Mouse (Mus musculus) liver, embryonic 12.5 days (tissue): Measurements from ENCODE around the gene Ccnd1. TPM values are rescaled to one million over a fixed set of nuclear protein-coding genes. Genes with fewer than 3 reads are reported as not detected.
"Not testable (repeated sequence)": the region's sequence is repeated elsewhere in the genome, so short reads cannot be mapped to it uniquely, and the experiment has no call there.

ENCODE experiments used
- ATAC-seq: fragments of 200-750 bp; cut with Nextera tagmentation; 2 replicates; pipeline ENCODE4 v1.8.0; 2017; ENCODE audit warnings: moderate number of reproducible peaks, mild to moderate bottlenecking, moderate library complexity
- H3K27ac ChIP-seq: fragments of 300-500 bp; sonication (generic); 2 replicates; pipeline ENCODE4 v1.5.1; 2016; ENCODE audit warnings: mild to moderate bottlenecking
- H3K27me3 ChIP-seq: fragments of 300-500 bp; sonication (generic); replicated peaks from 2 replicates; pipeline ENCODE4 v1.6.1; 2016; ENCODE audit warnings: mild to moderate bottlenecking, moderate library complexity
- H3K36me3 ChIP-seq: fragments of 300-500 bp; sonication (generic); 2 replicates; pipeline ENCODE4 v1.6.1; 2016; ENCODE audit warnings: mild to moderate bottlenecking, moderate library complexity
- H3K4me1 ChIP-seq: fragments of 300-500 bp; sonication (generic); 2 replicates; pipeline ENCODE4 v1.6.1; 2016
- H3K4me2 ChIP-seq: fragments of 300-500 bp; sonication (generic); 2 replicates; pipeline ENCODE4 v1.6.1; 2016; ENCODE audit warnings: mild to moderate bottlenecking, moderate library complexity
- H3K4me3 ChIP-seq: fragments of 300-500 bp; sonication (generic); 2 replicates; pipeline ENCODE4 v1.5.1; 2016; ENCODE audit warnings: mild to moderate bottlenecking, moderate library complexity
- H3K9ac ChIP-seq: fragments of 300-500 bp; sonication (generic); 2 replicates; pipeline ENCODE4 v1.6.1; 2016; ENCODE audit warnings: mild to moderate bottlenecking, moderate library complexity
- H3K9me3 ChIP-seq: fragments of 300-500 bp; sonication (generic); replicated peaks from 2 replicates; pipeline ENCODE4 v1.6.1; 2016; ENCODE audit warnings: mild to moderate bottlenecking, moderate library complexity
- WGBS: fragments of 180-500 bp; shearing (Covaris S2); methylation state at CpG from one replicate; pipeline ENCODE4 v1.1.7; 2016; ENCODE audit not compliant: insufficient replicate concordance; 5-methylcytosine and 5-hydroxymethylcytosine counted together
- polyA plus RNA-seq: library from polyadenylated mRNA; unstranded; fragments of >200 nt; fragmentation: Nextera tagmentation; extraction: Ambion mirVana; gene quantifications from 2 replicates; pipeline ENCODE4 v1.2.1, GENCODE M21; 2016

The Ccnd1 gene
- polyA plus RNA-seq, 1 experiment from 2014 or later = 46.0 TPM

DNA sequence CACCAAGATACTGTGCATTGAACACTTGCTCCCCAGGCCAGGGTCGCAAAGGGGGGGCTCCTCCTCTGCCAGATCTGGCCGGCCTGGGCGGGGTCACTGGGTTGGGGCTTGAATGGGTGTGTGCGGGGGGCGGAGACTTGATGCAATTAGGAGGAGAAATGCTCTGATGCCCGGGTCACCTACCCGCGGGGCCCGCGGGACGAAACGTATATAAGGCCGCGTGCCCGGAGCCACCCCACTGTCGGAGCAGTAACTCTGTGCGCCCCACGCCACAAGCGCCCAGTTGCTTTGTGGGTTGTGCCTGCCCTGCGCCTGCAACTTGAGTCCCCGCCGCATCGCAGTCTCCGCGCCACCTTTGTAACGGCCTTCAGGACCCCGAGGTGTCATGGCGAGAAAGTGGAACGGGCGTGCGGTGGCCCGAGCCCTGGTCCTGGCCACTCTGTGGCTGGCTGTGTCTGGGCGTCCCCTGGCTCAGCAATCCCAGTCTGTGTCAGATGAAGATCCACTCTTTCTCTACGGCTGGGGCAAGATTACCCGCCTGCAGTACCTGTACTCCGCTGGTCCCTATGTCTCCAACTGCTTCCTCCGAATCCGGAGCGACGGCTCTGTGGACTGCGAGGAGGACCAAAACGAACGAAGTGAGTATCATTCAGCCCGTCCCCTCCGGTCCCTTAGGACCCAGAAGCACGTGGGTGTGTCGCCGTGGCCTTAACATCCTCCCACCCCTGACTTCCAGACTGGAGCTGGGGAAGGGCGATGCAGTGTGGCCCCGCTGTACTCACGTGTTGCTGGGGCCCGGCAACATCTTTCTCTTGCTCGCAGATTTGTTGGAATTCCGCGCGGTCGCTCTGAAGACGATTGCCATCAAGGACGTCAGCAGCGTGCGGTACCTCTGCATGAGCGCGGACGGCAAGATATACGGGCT, 43.2 kb downstream of the Ccnd1 start, which contains the start of gene Fgf15:
Gene Fgf15 (plus strand): TSS at position 238 of the 925 bp plus-strand sequence.
- Histone ChIP-seq H3K4me2 (peak within 1 kb of the TSS; percentile 82), H3K4me1 (peaks cover 26% of the 10 kb centered on the region), H3K36me3 (no peaks in the 10 kb centered on the region), H3K9me3 (no peaks in the 10 kb centered on the region), H3K27me3 (peaks cover 92% of the 10 kb centered on the region), H3K9ac (peak within 1 kb of the TSS; percentile 25; the same call in 1 of the 2 replicates), H3K4me3 (peak within 1 kb of the TSS; percentile 52), H3K27ac (no peak within 1 kb of the TSS)
- ATAC-seq = peak; percentile 40; the same call in 1 of the 2 replicates
- WGBS = 2% methylated on average over 65 of the region's 65 CpGs

DNA sequence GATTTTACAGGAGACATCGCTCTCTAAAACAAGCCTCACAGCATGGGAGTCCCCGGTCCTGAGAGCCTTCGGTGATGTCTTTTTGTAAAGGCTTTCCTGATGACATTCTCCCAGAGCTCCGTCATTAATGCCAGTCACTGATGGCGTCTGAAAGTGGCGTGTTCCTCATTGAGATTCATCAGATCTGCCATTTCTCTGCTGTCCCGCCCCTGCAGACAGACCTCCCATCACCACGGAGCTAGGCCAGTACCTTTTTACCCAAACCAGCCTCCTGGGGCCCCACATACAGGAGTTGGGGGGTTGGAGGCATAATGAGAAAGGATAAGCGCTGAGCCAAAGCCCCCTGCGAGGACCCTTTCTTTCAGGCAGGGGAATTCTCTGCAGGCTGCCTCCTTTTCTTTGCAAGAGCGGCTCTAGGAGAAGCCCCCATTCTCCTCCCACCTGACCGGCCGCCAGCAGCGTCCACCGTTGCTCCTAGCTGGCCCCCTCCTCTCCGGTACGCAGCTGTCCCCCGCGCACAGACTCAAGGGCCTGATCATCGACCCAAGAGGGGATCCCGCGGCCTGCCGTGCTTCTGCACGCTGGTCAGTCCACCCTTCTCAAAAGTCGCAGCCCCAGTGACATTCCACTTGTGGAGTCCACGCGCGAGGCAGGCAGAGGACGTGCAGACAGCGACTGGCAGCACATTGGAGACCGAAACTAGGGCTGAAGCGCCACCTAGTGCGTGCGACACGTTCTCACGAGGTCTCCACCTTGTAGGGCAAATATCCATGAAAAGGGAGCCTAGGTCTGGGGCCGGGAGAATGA, 44.2 kb downstream of the Ccnd1 start:
- Histone ChIP-seq H3K27me3 (peaks cover 87% of the 10 kb centered on the region), H3K4me1 (peaks cover 26% of the 10 kb centered on the region), H3K4me2 (peak overlapping the region; percentile 82), H3K4me3 (peak overlapping the region; percentile 52), H3K9ac (peak overlapping the region; percentile 25; the same call in 1 of the 2 replicates), H3K9me3 (no peaks in the 10 kb centered on the region), H3K27ac (no peak overlapping the region), H3K36me3 (no peaks in the 10 kb centered on the region)
- peak; percentile 66; the same call in 1 of the 2 replicates for ATAC-seq
- WGBS = 2% methylated on average over 37 of the region's 37 CpGs

DNA sequence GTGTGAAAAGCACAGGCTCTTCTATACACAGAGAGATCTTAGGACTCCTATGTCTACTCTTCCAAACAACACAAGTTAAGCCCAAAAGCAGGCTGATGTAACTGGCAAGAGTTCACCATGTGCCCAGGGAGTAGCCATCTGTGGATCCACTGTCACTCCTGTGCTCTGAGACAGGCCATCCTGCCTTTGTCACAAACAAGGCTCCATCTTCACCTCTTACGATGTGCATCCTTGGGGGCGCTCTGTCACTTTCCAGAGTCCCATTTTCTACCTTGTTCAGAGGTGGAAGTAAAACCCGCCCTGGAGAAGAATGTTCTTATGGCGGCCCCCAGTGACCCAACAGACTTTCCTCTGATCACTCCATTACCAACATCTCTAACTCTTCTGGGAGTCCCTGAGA, 45.0 kb downstream of the Ccnd1 start:
- H3K9me3 ChIP-seq = no peaks in the 10 kb centered on the region
- ATAC-seq = no peak
- H3K36me3 ChIP-seq = no peaks in the 10 kb centered on the region
- peaks cover 26% of the 10 kb centered on the region for H3K4me1 ChIP-seq
- peaks cover 86% of the 10 kb centered on the region for H3K27me3 ChIP-seq
- peak overlapping the region; percentile 52; the same call in 1 of the 2 replicates for H3K4me3 ChIP-seq
- 9% methylated on average over 4 of the region's 4 CpGs for WGBS
- peak overlapping the region; percentile 82 for H3K4me2 ChIP-seq
- no peak overlapping the region for H3K27ac ChIP-seq
- no peak overlapping the region for H3K9ac ChIP-seq

DNA sequence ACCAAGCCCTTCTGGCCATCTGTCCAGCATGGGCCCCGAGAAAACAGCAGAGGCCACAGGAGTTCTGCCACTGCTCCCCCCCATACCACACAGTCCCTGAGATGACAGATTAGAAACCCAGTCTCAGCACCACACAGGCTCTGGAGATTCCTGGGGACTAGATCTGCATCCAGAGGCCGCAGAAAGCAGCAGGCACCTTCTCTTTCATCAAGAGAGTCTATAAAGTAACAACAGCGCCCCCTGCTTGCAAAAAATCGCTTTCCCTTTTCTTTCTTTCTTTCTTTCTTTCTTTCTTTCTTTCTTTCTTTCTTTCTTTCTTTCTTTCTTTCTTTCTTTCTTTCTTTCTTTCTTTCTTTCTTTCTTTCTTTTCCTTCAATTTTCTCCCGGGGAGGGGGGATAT, 45.5 kb downstream of the Ccnd1 start:
- Histone ChIP-seq H3K27me3 (peaks cover 86% of the 10 kb centered on the region), H3K9me3 (no peaks in the 10 kb centered on the region), H3K36me3 (no peaks in the 10 kb centered on the region), H3K9ac (no peak overlapping the region), H3K27ac (no peak overlapping the region), H3K4me2 (peak overlapping the region; percentile 82; the same call in 1 of the 2 replicates), H3K4me1 (peaks cover 26% of the 10 kb centered on the region), H3K4me3 (no peak overlapping the region)
- WGBS = 11% methylated on average over 5 of the region's 5 CpGs
- ATAC-seq = no peak

DNA sequence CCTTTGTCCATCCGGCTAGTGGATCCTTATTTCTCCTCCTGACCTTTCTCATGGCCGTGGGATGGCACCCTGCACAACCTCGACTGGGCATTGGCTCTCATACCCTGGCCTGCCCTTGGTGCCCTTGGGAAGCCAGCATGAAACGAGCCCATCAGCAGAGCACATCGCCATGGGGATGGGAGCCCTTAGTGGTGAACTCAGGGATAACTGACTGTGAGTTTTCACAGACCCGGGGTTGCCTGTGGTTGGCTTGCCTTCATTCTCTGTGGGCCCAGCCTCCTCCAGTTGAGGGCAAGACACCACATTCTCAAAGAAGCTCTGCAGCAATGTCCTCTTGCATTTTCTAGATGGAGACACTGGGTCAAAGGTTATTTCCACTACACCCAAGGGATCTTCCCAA, 47.4 kb downstream of the Ccnd1 start:
- peaks cover 86% of the 10 kb centered on the region for H3K27me3 ChIP-seq
- H3K36me3 ChIP-seq = no peaks in the 10 kb centered on the region
- no peak for ATAC-seq
- WGBS = 43% methylated on average over 6 of the region's 6 CpGs
- H3K27ac ChIP-seq = no peak overlapping the region
- no peak overlapping the region for H3K4me2 ChIP-seq
- peaks cover 26% of the 10 kb centered on the region for H3K4me1 ChIP-seq
- H3K9ac ChIP-seq = no peak overlapping the region
- no peak overlapping the region for H3K4me3 ChIP-seq
- H3K9me3 ChIP-seq = no peaks in the 10 kb centered on the region

DNA sequence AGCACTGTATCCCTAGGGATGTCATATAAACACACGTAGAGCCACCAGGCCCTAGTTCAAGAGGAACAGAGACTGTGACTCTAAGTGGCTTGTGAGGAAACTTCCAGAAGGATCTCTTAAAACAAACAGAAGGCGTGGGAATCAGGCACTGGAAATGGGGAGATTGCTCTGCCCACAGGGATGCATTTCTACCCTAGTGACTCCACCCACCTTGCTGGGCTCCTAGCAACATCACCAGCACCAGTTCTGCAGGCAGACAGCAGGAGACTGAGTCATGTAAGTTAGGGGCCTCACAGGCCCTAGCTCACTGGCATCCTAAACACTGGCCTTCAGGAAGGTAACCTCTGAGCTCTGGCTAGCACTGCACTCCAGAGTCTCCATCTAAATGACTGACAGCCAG, 47.9 kb downstream of the Ccnd1 start:
- WGBS = 57% methylated on average over 2 of the region's 2 CpGs

DNA sequence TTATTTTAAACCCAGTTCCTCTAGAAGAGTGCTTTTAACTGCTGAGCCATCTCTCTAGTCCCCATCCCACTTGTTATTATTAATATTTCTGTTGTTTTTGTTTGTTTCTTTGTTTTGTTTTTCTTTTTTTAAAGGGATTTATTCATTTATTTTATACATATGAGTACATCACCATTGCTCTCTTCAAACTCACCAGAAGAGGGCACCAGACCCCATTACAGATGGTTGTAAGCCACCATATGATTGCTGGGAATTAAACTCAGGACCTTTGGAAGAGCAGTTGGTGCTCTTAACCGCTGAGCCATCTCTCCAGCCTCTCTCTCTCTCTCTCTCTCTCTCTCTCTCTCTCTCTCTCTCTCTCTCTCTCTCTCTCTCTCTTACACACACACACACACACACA, 49.1 kb downstream of the Ccnd1 start:
- H3K27me3 ChIP-seq = peaks cover 76% of the 10 kb centered on the region
- not testable (repeated sequence) for H3K27ac ChIP-seq, H3K36me3 ChIP-seq, H3K4me3 ChIP-seq, H3K9me3 ChIP-seq, H3K4me2 ChIP-seq, H3K9ac ChIP-seq, ATAC-seq
- 60% methylated on average over 1 of the region's 1 CpGs for WGBS
- peaks cover 12% of the 10 kb centered on the region for H3K4me1 ChIP-seq

More for the DNA sequence above, 47.9 kb downstream of the Ccnd1 start:
- Histone ChIP-seq H3K4me3 (no peak overlapping the region), H3K4me2 (no peak overlapping the region), H3K9ac (no peak overlapping the region), H3K27me3 (peaks cover 86% of the 10 kb centered on the region), H3K9me3 (no peaks in the 10 kb centered on the region), H3K4me1 (peaks cover 24% of the 10 kb centered on the region), H3K27ac (no peak overlapping the region), H3K36me3 (no peaks in the 10 kb centered on the region)
- no peak for ATAC-seq

DNA sequence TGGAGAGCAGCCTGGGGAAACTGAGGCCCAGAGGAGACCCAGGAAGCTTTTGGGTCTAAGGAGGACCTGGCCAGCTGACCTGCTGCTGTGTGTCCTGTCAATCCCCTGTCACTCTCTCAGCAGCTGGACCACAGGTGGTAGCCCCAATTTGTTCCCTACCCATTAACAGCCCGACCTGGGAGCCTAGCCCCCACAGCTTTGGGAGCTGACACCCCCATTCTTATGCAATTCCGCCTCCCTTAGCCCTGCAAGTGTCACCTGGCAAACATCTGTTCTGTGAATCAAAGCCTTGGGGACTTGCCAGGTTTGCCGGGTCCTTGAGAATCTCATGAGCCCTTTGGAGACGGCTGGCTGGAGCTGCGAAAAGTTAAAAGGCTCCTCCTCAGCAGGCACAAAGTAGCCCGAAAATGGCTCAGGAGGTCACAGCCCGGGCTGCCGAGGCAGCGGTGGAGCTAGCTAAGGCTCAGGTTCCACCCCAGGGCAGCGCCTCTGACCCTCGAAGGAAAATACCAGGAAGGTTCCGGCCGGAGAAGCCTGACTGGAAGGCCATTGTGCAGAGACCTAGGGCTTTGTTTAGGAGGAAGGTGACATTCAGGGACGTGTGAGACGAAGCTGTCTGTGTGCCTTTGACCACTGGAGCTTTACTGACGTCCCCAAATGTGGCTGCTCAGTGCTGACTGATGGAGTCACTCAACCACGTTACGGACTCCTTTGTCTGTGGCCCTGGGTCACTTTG, 51.0 kb downstream of the Ccnd1 start:
- no peak overlapping the region for H3K4me3 ChIP-seq
- WGBS = 13% methylated on average over 18 of the region's 18 CpGs
- H3K4me1 ChIP-seq = no peaks in the 10 kb centered on the region
- no peak overlapping the region for H3K4me2 ChIP-seq
- H3K27ac ChIP-seq = no peak overlapping the region
- H3K27me3 ChIP-seq = peaks cover 63% of the 10 kb centered on the region
- H3K36me3 ChIP-seq = no peaks in the 10 kb centered on the region
- no peak overlapping the region for H3K9ac ChIP-seq
- no peak for ATAC-seq
- no peaks in the 10 kb centered on the region for H3K9me3 ChIP-seq

DNA sequence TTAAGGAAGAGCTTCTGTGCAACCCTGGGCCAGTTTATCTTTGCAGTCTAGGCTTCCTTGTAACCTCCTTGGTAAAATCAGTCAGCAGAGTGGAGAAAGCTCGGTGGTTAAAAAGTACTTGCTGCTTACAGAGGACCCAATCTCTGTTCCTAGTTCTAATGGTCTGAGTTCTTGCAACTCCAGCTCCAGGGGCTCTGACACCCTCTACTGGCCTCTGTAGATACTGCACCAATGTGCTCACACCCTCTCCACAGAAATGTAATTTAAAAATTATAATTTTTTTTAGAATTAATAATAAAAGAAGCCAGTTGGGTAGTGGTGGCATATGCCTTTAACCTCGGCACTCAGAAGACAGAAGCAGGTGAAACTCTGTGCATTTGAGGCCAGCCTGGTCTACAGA, 52.1 kb downstream of the Ccnd1 start:
- H3K4me3 ChIP-seq = no peak overlapping the region
- no peaks in the 10 kb centered on the region for H3K9me3 ChIP-seq
- H3K27ac ChIP-seq = no peak overlapping the region
- H3K4me1 ChIP-seq = no peaks in the 10 kb centered on the region
- ATAC-seq = no peak
- no peak overlapping the region for H3K9ac ChIP-seq
- no peaks in the 10 kb centered on the region for H3K36me3 ChIP-seq
- 43% methylated on average over 2 of the region's 2 CpGs for WGBS
- peaks cover 55% of the 10 kb centered on the region for H3K27me3 ChIP-seq
- H3K4me2 ChIP-seq = no peak overlapping the region

DNA sequence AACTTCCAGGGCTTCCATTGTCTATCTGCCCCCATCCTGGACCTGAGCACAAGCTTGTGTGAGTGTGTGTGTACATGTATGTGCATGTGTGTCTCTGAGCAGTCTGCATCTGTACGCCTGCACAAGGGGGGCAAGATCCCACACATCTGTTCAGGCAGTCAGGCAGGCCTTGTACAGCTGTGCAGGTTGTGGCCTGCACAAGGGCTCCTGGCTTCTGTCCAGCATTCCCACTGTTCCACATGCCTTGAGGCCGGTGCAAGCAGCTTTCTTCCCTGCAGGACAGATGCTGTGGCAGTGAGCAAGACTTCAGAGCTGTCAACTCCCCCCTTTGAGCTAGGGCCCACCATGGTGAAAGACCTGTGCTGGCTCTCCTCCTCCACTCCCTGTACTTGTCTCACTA, 56.6 kb downstream of the Ccnd1 start:
- Histone ChIP-seq H3K27me3 (peaks cover 19% of the 10 kb centered on the region), H3K4me2 (no peak overlapping the region), H3K36me3 (no peaks in the 10 kb centered on the region), H3K9me3 (no peaks in the 10 kb centered on the region), H3K4me1 (no peaks in the 10 kb centered on the region), H3K27ac (no peak overlapping the region), H3K4me3 (no peak overlapping the region), H3K9ac (no peak overlapping the region)
- no peak for ATAC-seq
- WGBS = 54% methylated on average over 2 of the region's 2 CpGs
